Mouse (Mus musculus) neural tube, embryonic 12.5 days (tissue): ENCODE results near the gene Hsd17b2. TPM values are rescaled to one million over a fixed set of nuclear protein-coding genes. Genes with fewer than 3 reads are reported as not detected.
A peak's percentile ranks its signal among the peaks of the same experiment; 100 is the strongest.

Experiments used
- ATAC-seq: fragments of 200-750 bp; cut with Nextera tagmentation; 2 replicates; pipeline ENCODE4 v1.8.0; 2017; ENCODE audit warnings: low read depth, mild to moderate bottlenecking, moderate TSS enrichment, moderate library complexity; ENCODE audit not compliant: low FRiP score
- H3K27ac ChIP-seq: fragments of 300-500 bp; sonication (generic); 2 replicates; pipeline ENCODE4 v1.5.1; 2016
- H3K27me3 ChIP-seq: fragments of 300-500 bp; sonication (generic); replicated peaks from 2 replicates; pipeline ENCODE4 v1.6.1; 2016; ENCODE audit warnings: mild to moderate bottlenecking
- H3K36me3 ChIP-seq: fragments of 300-500 bp; sonication (generic); 2 replicates; pipeline ENCODE4 v1.6.1; 2016; ENCODE audit warnings: mild to moderate bottlenecking
- H3K4me1 ChIP-seq: fragments of 300-500 bp; sonication (generic); 2 replicates; pipeline ENCODE4 v1.6.1; 2016
- H3K4me2 ChIP-seq: fragments of 300-500 bp; sonication (generic); replicated peaks from 2 replicates; pipeline ENCODE4 v1.6.1; 2016; ENCODE audit warnings: mild to moderate bottlenecking
- H3K4me3 ChIP-seq: fragments of 300-500 bp; sonication (generic); 2 replicates; pipeline ENCODE4 v1.5.1; 2016
- H3K9ac ChIP-seq: fragments of 300-500 bp; sonication (generic); 2 replicates; pipeline ENCODE4 v1.6.1; 2016; ENCODE audit warnings: mild to moderate bottlenecking
- H3K9me3 ChIP-seq: fragments of 300-500 bp; sonication (generic); 2 replicates; pipeline ENCODE4 v1.6.1; 2016; ENCODE audit warnings: mild to moderate bottlenecking
- WGBS: fragments of 180-500 bp; shearing (Covaris S2); methylation state at CpG from one replicate; pipeline ENCODE4 v1.1.7; 2016; 5-methylcytosine and 5-hydroxymethylcytosine counted together
- polyA plus RNA-seq: library from polyadenylated mRNA; unstranded; fragments of >200 nt; fragmentation: Nextera tagmentation; extraction: Ambion mirVana; gene quantifications from 2 replicates; pipeline ENCODE4 v1.2.1, GENCODE M21; 2016

Gene Hsd17b2
- polyA plus RNA-seq: not detected in 2 replicates

DNA sequence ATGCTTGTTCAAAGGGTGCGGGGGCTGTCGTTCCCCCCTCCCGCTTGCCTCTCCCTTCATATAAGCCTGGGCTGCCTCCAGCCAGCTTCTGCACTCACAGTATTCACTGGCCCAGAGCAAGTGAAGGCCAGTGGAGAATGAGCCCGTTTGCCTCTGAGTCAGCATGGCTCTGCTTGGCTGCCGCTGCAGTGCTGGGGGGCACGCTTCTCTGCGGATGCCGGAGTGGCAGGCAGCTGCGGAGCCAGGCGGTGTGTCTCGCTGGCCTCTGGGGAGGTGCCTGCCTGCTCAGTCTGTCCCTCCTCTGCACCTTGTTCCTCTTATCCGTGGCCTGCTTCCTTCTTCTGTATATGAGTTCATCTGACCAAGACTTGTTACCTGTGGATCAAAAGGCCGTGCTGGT is at the start of gene Hsd17b2:
Hsd17b2 (plus strand) TSS at position 46 of the 400 bp plus-strand sequence.
- H3K4me1 ChIP-seq: no peaks in the 10 kb centered on the region
- no peaks in the 10 kb centered on the region for H3K27me3 ChIP-seq
- H3K4me2 ChIP-seq: no peak within 1 kb of the TSS
- no peak within 1 kb of the TSS for H3K4me3 ChIP-seq
- no peak for ATAC-seq
- H3K9ac ChIP-seq: no peak within 1 kb of the TSS
- 62% methylated on average over 13 of the region's 13 CpGs for WGBS
- no peaks in the 10 kb centered on the region for H3K36me3 ChIP-seq
- H3K27ac ChIP-seq: no peak within 1 kb of the TSS
- no peaks in the 10 kb centered on the region for H3K9me3 ChIP-seq

DNA sequence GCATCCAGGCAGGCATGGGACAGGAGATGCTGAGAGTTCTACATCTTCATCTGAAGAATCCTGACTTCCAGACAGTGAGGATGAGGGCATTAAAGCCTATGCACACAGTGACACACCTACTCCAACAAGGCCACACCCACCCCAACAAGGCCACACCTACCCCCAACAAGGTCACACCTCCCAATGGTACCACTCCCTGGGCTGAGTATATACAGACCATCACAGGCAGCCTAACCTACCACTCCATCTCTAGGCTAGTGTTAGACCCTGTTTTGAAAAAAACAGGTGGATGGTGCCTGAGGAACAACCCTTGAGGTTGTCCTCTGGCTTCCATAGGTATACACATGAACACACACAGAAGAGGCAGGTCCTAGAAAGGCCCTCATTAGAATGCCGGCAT is 49.4 kb upstream of the Hsd17b2 start:
- ATAC-seq: no peak
- no peak overlapping the region for H3K4me2 ChIP-seq
- no peak overlapping the region for H3K9ac ChIP-seq
- no peaks in the 10 kb centered on the region for H3K36me3 ChIP-seq
- H3K27ac ChIP-seq: no peak overlapping the region
- H3K27me3 ChIP-seq: no peaks in the 10 kb centered on the region
- H3K9me3 ChIP-seq: no peaks in the 10 kb centered on the region; the same call in 1 of the 2 replicates
- H3K4me3 ChIP-seq: no peak overlapping the region
- 97% methylated on average over 1 of the region's 1 CpGs for WGBS
- no peaks in the 10 kb centered on the region for H3K4me1 ChIP-seq

DNA sequence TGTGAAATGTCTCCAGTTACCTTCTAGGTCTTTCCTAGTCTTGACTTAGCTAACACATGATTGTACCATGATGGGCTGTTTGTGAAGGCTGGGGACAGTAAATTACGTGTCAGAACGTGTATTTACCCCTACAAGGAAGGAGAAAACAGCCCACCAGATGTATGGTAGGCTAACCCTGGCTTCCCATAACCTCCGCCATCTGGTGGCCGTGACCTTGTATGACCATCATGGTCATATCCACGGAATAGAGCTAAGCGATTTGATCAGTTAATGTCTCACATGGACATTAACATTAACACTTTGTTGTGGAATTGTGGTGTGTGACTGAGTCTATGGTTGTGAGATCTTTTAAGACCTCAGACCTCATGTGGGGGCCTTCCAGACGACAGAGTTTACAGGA is 42.7 kb upstream of the Hsd17b2 start:
- H3K4me3 ChIP-seq: no peak overlapping the region
- H3K4me2 ChIP-seq: no peak overlapping the region
- H3K9ac ChIP-seq: no peak overlapping the region
- H3K9me3 ChIP-seq: no peaks in the 10 kb centered on the region
- H3K27ac ChIP-seq: no peak overlapping the region
- peaks cover 12% of the 10 kb centered on the region; the same call in 1 of the 2 replicates for H3K4me1 ChIP-seq
- no peak for ATAC-seq
- 79% methylated on average over 7 of the region's 7 CpGs for WGBS
- H3K36me3 ChIP-seq: no peaks in the 10 kb centered on the region
- no peaks in the 10 kb centered on the region for H3K27me3 ChIP-seq

DNA sequence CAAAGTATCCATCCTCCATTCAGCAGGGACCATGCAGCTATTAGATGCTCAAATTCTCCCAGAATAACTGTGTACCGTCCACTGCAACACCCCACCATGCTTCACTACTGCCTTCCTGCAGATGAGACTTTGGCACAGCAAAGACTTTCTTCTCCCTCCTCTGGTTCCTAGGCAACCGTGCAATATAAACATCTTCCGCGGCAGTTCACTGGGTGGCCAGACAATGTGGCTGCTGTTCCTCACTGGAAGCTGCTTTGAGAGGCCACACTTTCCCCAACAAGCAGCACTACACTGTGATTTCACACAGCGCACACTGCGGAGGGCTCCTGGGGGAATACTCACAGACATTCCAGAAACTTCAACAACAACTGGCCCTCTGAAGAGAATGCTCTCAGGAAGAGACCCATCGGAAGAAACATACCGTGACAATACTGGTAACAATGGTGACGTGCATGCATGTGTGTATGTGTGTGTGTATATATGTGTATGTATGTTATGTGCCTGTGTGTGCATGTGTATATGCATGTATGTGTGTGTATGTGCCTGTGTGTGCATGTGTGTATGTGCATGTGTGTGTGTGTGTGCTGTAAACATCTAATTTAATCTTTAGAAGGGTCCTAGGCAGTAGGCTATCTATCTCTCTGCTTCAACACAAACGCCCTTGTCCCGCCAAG is 41.2 kb upstream of the Hsd17b2 start:
- H3K4me2 ChIP-seq: 0 out of 2 replicates have a peak overlapping the region, but pooled peaks have one; percentile 1

DNA sequence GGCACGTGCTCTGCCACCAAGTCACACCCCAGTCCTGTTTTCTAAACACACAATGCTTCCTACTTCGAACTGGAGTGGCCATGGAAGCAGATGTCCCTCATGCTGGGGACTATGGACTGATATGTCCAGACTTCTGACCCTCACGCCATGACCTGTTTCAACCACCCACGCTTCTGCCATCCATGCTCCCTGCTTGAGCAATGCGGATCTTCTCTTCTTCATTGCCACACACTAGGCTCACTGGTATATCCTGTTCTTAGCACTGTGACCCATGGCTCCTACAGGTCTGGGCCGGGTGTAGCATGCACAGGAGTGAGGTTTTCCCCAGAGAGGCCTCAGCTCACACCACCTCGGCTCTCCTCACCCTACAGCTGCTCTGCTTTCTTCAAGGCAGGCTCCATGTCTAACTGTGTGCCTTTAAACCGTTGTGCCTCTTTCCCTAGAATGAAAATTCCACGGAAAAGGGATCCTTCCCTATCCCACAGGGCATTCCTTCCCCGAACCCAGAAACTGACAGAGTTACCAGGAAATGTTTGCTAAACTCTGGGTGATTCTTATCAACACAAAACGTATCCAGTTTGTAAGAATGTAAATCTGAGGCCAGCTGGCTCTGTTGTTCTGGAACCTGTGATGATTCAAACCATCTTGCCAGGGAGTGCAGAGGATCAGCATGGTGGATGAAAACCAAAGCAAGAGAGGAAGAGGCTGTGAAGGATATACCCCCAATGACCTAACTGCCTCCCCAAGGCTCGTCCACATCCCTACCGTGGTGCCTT is 34.2 kb upstream of the Hsd17b2 start:
- Histone ChIP-seq H3K9ac (no peak overlapping the region), H3K4me1 (no peaks in the 10 kb centered on the region; the same call in 1 of the 2 replicates), H3K27ac (no peak overlapping the region), H3K4me2 (no peak overlapping the region), H3K4me3 (no peak overlapping the region), H3K27me3 (no peaks in the 10 kb centered on the region), H3K36me3 (no peaks in the 10 kb centered on the region), H3K9me3 (no peaks in the 10 kb centered on the region)
- no peak for ATAC-seq
- 85% methylated on average over 13 of the region's 13 CpGs for WGBS

More for the DNA sequence above, 41.2 kb upstream of the Hsd17b2 start:
- WGBS: 23% methylated on average over 11 of the region's 11 CpGs
- Histone ChIP-seq H3K27me3 (no peaks in the 10 kb centered on the region), H3K36me3 (no peaks in the 10 kb centered on the region), H3K4me3 (no peak overlapping the region), H3K4me1 (peaks cover 12% of the 10 kb centered on the region; the same call in 1 of the 2 replicates), H3K9me3 (no peaks in the 10 kb centered on the region), H3K9ac (no peak overlapping the region), H3K27ac (no peak overlapping the region)
- peak; percentile 70 for ATAC-seq

DNA sequence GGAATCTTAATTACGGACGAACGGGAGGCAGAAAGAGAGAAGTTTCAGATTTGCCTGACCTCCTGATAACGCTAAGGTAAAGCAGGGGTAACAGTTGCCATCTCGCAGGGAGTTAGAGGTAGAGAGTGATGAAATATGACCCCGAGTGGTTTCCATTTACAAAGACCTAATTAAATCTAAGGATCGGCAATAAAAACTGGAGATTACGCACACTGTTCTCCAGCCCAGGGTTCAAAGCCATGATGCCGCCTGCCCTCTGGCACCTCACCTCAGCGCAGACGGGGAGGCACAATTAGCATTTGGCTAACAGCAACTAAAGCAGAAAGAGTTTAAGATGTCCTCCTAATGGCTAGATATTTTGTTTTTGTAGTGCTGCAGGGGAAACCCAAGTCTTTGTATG is 31.2 kb upstream of the Hsd17b2 start:
- H3K4me3 ChIP-seq: no peak overlapping the region

DNA sequence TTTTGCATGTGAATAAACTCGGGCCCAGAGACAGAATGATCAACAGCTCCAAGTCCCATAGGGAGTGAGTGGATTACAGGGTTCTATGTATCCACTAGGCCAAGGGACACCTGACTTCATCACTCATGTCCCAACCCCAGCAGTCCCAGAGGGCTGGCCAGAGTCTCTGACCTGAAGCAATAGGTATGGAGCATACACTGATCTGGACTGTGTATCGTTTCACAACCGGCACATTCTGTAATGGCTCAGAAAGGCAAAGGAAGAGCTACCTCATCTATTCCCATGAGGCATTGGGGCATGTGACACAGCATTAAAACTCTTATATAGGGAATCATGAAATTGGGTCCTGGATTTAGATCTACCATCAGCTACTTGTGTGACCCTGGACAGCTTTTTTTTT is 29.1 kb upstream of the Hsd17b2 start:
- 67% methylated on average over 3 of the region's 3 CpGs for WGBS
- Histone ChIP-seq H3K4me3 (no peak overlapping the region), H3K4me1 (peaks cover 5% of the 10 kb centered on the region; the same call in 1 of the 2 replicates), H3K27me3 (no peaks in the 10 kb centered on the region), H3K36me3 (no peaks in the 10 kb centered on the region), H3K9me3 (no peaks in the 10 kb centered on the region), H3K9ac (no peak overlapping the region), H3K27ac (no peak overlapping the region), H3K4me2 (no peak overlapping the region)
- no peak for ATAC-seq

More for the DNA sequence above, 31.2 kb upstream of the Hsd17b2 start:
- H3K9ac ChIP-seq: no peak overlapping the region
- peaks cover 5% of the 10 kb centered on the region; the same call in 1 of the 2 replicates for H3K4me1 ChIP-seq
- no peaks in the 10 kb centered on the region for H3K9me3 ChIP-seq
- no peak overlapping the region for H3K4me2 ChIP-seq
- 21% methylated on average over 11 of the region's 11 CpGs for WGBS
- no peak for ATAC-seq
- H3K27ac ChIP-seq: no peak overlapping the region
- H3K27me3 ChIP-seq: no peaks in the 10 kb centered on the region
- no peaks in the 10 kb centered on the region for H3K36me3 ChIP-seq

DNA sequence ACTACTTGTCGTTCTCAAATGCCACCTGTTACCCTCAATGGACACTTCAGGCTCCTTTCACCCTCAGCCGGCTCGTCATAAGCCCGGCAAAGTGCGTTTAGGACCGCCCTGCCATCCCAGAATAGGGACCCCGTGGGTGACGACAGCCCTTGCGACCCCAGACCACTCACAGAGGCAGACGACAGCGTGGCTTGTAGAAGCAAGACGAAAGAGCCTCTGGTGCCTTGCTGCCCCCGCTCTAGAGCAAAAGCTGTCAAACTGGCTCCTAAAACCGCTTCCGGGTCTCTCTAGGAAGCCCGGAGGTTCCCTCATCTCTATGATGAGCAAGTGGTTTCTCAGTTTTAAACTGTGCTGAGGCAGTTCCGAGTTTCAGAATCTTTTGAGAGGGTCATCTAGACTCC is 28.3 kb upstream of the Hsd17b2 start, which contains the start of gene Sdr42e1:
Sdr42e1 (minus strand) TSS at position 260 of the 401 bp plus-strand sequence.
- peak within 1 kb of the TSS; percentile 60 for H3K4me2 ChIP-seq
- H3K4me1 ChIP-seq: peaks cover 5% of the 10 kb centered on the region; the same call in 1 of the 2 replicates
- no peaks in the 10 kb centered on the region for H3K27me3 ChIP-seq
- 12% methylated on average over 17 of the region's 17 CpGs for WGBS
- peak within 1 kb of the TSS; percentile 39 for H3K4me3 ChIP-seq
- no peaks in the 10 kb centered on the region for H3K36me3 ChIP-seq
- ATAC-seq: no peak
- H3K9me3 ChIP-seq: no peaks in the 10 kb centered on the region
- H3K27ac ChIP-seq: no peak within 1 kb of the TSS
- H3K9ac ChIP-seq: no peak within 1 kb of the TSS

DNA sequence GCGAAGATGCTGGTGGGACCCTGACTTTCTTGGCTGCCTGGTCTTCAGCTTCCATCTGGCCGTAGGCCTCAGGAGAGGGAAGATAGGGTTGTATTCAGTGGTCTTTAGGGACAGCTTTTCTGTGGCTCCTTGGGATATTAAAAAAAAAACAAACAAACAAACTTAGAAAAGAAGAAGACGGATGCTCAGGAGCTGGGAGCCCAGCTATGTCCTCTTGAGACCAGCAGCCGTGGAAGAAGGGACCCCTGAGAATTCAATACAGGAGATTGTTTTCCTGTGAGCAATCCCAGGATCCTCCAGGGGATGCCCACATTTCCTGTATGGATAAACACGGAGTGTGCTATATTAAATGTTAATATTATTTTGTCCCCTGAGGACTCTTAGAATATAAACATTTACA is 26.5 kb upstream of the Hsd17b2 start:
- no peak for ATAC-seq
- H3K4me1 ChIP-seq: peaks cover 5% of the 10 kb centered on the region; the same call in 1 of the 2 replicates

DNA sequence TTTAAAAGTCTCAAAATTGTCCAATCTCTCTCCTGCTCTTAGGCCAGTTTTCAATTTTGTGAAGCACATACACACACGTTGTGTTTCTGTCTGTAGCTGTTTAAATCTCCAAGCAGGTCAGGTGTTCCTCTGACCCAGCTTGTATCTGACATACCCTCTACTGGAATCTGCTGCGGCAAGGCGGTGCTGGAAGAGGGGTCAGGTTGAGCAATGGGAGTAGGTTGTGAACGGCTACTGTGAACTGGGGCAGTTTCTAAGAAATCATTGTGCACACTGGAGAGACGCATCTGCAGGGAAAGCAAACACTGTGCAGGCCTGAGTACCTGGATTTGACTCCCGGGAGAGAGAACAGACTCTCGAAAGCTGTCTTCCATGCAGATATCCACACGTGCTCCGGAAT is 25.2 kb upstream of the Hsd17b2 start:
- Histone ChIP-seq H3K4me2 (no peak overlapping the region), H3K36me3 (no peaks in the 10 kb centered on the region), H3K4me3 (no peak overlapping the region), H3K9me3 (no peaks in the 10 kb centered on the region), H3K27ac (no peak overlapping the region), H3K4me1 (peaks cover 5% of the 10 kb centered on the region; the same call in 1 of the 2 replicates), H3K27me3 (no peaks in the 10 kb centered on the region), H3K9ac (no peak overlapping the region)
- no peak for ATAC-seq
- 80% methylated on average over 9 of the region's 9 CpGs for WGBS

More for the DNA sequence above, 26.5 kb upstream of the Hsd17b2 start:
- WGBS: 72% methylated on average over 5 of the region's 5 CpGs
- H3K9me3 ChIP-seq: no peaks in the 10 kb centered on the region
- no peak overlapping the region for H3K4me3 ChIP-seq
- no peak overlapping the region for H3K27ac ChIP-seq
- no peak overlapping the region for H3K9ac ChIP-seq
- H3K36me3 ChIP-seq: no peaks in the 10 kb centered on the region
- no peaks in the 10 kb centered on the region for H3K27me3 ChIP-seq
- H3K4me2 ChIP-seq: no peak overlapping the region

DNA sequence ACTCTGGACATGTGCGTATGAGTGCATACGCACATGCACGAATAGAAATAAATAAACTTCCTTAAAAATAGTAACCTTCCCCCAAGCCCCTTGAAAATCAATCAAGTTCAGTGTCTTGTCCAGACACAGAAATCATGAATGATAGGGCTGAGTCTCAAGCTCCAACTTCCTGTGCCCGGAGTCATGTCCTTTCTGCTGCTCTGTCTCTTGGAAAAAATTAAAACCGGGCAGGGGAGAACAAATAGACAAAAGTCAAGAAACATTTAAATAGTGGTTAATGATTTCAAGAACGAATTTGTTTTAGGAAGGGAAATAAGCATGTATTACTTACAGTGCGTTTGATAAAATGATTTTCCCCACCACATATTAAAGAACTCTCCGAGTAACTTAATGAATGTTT is 24.7 kb upstream of the Hsd17b2 start:
- Histone ChIP-seq H3K4me2 (no peak overlapping the region), H3K4me3 (no peak overlapping the region), H3K36me3 (no peaks in the 10 kb centered on the region), H3K27me3 (no peaks in the 10 kb centered on the region), H3K4me1 (peaks cover 5% of the 10 kb centered on the region; the same call in 1 of the 2 replicates), H3K9me3 (no peaks in the 10 kb centered on the region), H3K27ac (no peak overlapping the region), H3K9ac (no peak overlapping the region)
- WGBS: 92% methylated on average over 8 of the region's 8 CpGs
- ATAC-seq: no peak

DNA sequence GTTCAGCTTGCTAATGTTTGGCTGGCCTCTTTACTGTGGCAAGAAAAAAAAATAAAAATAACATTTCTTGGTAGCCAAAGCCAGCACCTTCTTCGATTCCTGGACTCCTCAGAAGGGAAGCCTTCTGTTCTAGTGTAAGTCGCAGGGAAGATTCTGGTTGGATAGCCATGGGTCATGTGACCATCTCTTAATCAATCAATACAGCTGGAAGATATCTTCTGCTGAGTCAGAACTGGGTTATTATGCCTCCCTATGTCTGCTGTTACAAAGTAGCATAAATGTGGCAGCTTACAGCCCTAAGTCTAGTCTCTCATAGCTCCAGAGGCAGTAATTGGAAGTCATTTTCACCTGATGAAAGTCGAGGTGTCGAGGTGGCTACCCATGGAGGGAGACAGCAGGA is 23.1 kb upstream of the Hsd17b2 start:
- 87% methylated on average over 4 of the region's 4 CpGs for WGBS
- Histone ChIP-seq H3K4me1 (no peaks in the 10 kb centered on the region), H3K36me3 (no peaks in the 10 kb centered on the region), H3K9me3 (no peaks in the 10 kb centered on the region), H3K4me3 (no peak overlapping the region), H3K9ac (no peak overlapping the region), H3K4me2 (no peak overlapping the region), H3K27ac (no peak overlapping the region), H3K27me3 (no peaks in the 10 kb centered on the region)
- ATAC-seq: no peak
